Mouse (Mus musculus): ENCODE data around the gene Hoxc9. TPM values are rescaled to one million over a fixed set of nuclear protein-coding genes. Genes with fewer than 3 reads are reported as not detected.

Hoxc9 gene
- polyA plus RNA-seq, 1 experiment from 2014 or later = 0.30 TPM

DNA sequence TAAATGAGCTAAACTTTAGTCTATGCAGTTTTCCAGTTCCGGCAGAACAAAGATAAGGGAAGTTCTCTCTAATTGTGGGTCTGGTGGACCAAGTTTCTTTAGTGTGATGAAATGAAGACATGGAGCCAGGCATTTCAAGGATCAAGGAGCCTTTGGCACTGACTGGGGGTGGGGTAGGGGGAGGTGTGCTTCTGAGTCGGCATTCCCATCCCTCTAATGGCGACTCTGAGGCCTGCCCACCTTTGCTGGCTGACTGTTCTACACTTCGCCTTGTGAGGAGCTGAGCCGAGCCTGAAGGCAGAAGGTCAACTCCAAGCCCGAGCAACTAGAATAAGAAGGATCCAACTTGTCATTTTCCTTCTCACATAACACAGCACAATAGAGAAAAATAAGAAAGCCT lies 14.5 kb upstream of the Hoxc9 start:
- 2% methylated on average over 6 of the region's 6 CpGs for WGBS
- no peak for ATAC-seq (ENCODE audit: low FRiP score, low read depth)
- Histone ChIP-seq H3K36me3 (no peaks in the 10 kb centered on the region), H3K9ac (no peak overlapping the region), H3K4me1 (replicated peaks) (no peaks in the 10 kb centered on the region), H3K4me3 (no peak overlapping the region), H3K9me3 (no peaks in the 10 kb centered on the region), H3K27me3 (peaks cover 94% of the 10 kb centered on the region), H3K4me2 (no peak overlapping the region), H3K27ac (replicated peaks) (no peak overlapping the region)

DNA sequence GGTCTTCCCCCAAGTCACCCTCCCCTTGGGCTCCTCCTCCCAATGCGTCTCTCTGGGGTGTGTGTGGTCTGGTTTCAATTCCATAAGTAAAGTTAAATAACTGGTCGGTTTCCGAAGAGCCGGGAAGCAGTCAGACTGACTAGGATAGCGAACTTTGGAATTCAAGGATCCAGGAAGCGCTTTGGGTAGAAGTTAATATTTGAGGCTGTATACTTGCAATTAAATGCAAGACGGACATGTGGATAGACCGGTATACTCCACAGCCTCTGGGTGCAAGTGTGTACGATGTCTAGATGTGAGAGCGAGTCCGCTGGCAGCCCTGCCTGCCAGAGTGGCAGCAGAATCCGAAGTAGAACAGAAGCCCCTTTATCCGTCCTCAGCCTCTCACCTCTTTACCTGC lies 13.7 kb upstream of the Hoxc9 start:
- no peak overlapping the region for H3K9ac ChIP-seq
- no peak overlapping the region for H3K27ac ChIP-seq (replicated peaks)
- H3K4me2 ChIP-seq = no peak overlapping the region
- 3% methylated on average over 13 of the region's 13 CpGs for WGBS
- no peak overlapping the region for H3K4me3 ChIP-seq
- H3K9me3 ChIP-seq = no peaks in the 10 kb centered on the region
- H3K27me3 ChIP-seq = peaks cover 94% of the 10 kb centered on the region
- no peaks in the 10 kb centered on the region for H3K4me1 ChIP-seq (replicated peaks)
- ATAC-seq (ENCODE audit: low FRiP score, low read depth) = no peak
- no peaks in the 10 kb centered on the region for H3K36me3 ChIP-seq

DNA sequence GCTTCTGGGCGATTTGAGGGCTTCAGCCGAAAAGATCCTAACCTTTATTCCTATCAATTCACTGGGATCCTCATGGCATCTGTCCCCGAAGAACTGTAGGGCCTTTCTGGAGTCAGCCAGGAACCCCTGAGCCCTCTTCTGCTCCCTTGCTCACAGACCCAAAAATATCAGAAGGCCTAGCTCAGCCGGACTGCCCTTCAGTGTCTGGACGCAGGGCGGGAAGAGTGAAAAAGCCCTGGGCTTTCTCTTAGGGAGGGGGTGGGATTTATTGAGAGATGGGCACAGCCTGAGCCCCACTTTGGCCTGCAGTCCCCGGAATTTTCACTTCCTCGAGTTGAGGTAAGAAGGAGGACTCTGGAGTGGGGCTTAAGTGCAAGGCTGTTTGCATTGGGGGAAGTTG lies 13.0 kb upstream of the Hoxc9 start:
- H3K9me3 ChIP-seq = no peaks in the 10 kb centered on the region
- H3K4me1 ChIP-seq (replicated peaks) = no peaks in the 10 kb centered on the region
- 5% methylated on average over 8 of the region's 8 CpGs for WGBS
- no peak overlapping the region for H3K27ac ChIP-seq (replicated peaks)
- H3K4me3 ChIP-seq = no peak overlapping the region
- no peak for ATAC-seq (ENCODE audit: low FRiP score, low read depth)
- H3K27me3 ChIP-seq = peaks cover 93% of the 10 kb centered on the region
- no peak overlapping the region for H3K9ac ChIP-seq
- H3K4me2 ChIP-seq = no peak overlapping the region
- H3K36me3 ChIP-seq = no peaks in the 10 kb centered on the region

DNA sequence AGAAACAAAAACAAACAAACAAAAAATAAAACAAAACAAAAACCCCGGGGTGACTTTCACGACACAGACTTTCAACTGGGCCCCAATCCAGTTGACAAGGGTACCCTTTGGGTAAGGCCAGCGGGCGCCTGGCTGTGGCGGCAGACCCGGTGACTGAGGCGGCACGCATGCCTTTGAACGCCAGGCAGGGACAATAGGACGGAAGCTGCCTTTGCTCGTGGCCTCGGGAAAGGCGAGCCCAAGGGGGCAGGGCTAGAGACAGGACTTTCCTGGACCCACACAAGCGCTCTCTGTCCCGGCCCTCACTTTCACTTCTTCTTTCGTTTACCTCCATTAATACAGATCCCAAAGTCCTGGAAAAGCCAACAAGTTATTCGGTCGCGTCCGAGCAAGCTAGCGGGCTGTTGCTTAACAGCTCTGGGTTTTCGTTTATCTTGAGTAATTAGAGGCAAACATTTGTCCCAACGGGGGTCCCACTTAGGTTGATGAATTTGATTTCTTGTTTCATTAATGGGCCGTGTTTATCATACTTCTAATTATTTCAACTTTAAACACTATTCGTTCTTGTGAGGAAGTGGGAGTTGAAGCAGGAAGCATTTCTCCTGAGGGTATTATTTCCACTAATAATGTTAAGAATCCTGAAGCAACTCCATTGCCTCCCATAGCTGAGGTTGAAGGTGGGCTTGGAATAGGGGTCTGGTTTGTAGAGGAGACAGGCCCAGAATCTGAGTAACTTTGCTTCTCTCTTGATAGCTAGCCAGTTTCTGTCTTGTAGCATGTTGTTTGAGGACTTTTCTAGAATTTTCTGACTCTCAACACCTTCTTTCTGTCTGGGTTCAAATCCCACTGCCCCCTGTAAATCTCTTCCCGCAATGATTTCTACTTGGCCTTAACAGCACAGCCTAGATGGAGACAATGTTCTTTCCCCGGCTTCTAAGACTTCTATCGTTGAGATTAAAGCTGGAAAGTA lies 12.3 kb upstream of the Hoxc9 start:
- Histone ChIP-seq H3K9ac (no peak overlapping the region), H3K27me3 (peaks cover 92% of the 10 kb centered on the region), H3K9me3 (no peaks in the 10 kb centered on the region), H3K4me3 (no peak overlapping the region), H3K4me2 (no peak overlapping the region), H3K4me1 (replicated peaks) (no peaks in the 10 kb centered on the region), H3K36me3 (no peaks in the 10 kb centered on the region), H3K27ac (replicated peaks) (no peak overlapping the region)
- 2% methylated on average over 28 of the region's 28 CpGs for WGBS
- ATAC-seq (ENCODE audit: low FRiP score, low read depth) = no peak

DNA sequence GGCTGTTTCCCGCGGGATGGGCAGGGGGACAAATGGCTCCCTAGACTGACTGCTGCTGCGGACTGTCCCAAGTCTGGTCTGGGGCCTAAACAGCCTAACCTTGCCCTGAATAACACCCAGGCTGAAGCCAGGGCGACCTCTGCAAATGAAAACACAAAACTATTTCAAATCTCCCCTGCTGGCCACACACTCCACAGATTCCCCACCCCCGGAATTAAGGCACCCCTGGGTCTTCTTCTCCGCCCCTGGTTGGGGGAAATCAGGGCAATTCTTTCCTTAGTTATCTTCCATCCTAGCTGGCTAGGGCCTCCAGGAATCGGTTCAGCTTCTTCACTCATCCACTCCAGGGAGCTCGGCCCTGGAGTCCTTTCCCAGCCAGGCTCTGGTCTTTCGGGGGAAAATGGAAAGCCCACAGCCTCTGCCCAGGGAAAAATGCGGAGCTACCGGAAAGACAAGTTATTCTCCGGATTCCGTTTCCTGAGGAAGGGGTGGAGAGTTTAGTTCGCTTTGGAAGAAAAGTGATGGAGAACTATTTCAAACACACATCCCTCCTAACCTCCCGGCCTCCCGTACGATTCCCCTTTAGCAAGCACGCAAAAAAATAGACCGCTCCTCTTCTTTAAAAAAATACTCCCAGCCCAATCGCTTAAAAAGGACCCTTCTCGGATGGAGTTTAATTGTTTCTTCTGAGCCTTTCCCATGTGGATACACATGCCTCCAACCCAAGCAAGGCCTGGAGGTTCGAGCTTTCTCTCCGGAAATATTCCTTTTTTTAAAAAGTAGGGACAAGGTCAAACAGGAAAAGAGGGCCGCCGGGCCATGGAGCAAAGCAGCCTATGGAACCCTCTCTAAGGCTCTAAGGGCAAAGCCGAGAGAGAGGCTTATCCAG lies 11.0 kb upstream of the Hoxc9 start:
- no peak overlapping the region for H3K4me3 ChIP-seq

DNA sequence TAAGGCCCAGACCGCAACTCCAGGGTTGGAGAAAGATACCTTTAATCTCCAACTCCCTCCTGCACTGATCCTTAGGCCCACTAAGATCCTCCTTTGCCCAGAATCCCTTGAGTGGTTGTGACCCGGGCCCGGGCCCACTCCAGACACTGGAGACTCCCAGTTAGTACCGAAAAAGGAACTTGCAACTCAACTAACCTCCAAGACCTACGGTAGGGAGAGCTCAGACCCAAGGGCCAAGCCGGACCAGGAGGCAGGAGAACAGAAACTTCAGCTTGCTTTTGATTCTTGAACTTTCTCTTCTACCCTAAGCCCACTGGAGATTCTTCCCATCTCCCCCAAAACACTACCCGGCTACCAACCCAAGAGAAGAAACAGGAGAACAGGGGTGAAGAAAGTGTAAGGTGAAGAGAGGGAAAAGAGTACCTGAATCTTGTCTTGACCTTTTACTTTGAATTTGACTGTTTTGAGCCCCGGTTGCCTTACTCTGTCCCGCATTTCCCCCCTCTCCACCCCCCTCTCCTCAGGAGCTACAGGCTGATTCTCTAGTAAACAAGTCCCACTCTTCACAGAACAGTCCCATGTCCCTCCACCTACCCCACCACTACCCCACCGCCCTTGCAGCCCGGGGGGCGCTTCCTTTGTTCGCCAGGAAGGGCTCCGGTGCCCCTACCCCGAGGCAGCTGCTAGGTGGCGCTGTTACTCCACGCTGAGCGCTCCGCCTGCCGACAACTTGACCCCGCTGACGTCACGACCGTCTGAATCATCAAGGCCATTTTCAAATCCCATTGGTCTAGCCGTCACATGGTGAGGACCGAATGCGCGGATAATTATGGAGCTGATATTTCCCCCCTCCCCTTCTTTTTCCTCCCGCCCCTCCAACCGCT lies 10.1 kb upstream of the Hoxc9 start:
- Histone ChIP-seq H3K4me3 (0 out of 2 replicates have a peak overlapping the region, but pooled peaks have one; percentile 2), H3K27ac (replicated peaks) (no peak overlapping the region), H3K9ac (no peak overlapping the region), H3K27me3 (peaks cover 96% of the 10 kb centered on the region), H3K9me3 (no peaks in the 10 kb centered on the region), H3K36me3 (no peaks in the 10 kb centered on the region), H3K4me2 (peak overlapping the region; percentile 18; the same call in 1 of the 2 replicates), H3K4me1 (replicated peaks) (no peaks in the 10 kb centered on the region)
- WGBS = 3% methylated on average over 29 of the region's 30 CpGs
- ATAC-seq (ENCODE audit: low FRiP score, low read depth) = no peak

More for the DNA sequence above, 11.0 kb upstream of the Hoxc9 start:
- WGBS = 4% methylated on average over 26 of the region's 26 CpGs
- no peak overlapping the region for H3K27ac ChIP-seq (replicated peaks)
- no peak overlapping the region for H3K9ac ChIP-seq
- no peaks in the 10 kb centered on the region for H3K9me3 ChIP-seq
- peaks cover 95% of the 10 kb centered on the region for H3K27me3 ChIP-seq
- no peaks in the 10 kb centered on the region for H3K4me1 ChIP-seq (replicated peaks)
- no peaks in the 10 kb centered on the region for H3K36me3 ChIP-seq
- no peak for ATAC-seq (ENCODE audit: low FRiP score, low read depth)
- H3K4me2 ChIP-seq = no peak overlapping the region

DNA sequence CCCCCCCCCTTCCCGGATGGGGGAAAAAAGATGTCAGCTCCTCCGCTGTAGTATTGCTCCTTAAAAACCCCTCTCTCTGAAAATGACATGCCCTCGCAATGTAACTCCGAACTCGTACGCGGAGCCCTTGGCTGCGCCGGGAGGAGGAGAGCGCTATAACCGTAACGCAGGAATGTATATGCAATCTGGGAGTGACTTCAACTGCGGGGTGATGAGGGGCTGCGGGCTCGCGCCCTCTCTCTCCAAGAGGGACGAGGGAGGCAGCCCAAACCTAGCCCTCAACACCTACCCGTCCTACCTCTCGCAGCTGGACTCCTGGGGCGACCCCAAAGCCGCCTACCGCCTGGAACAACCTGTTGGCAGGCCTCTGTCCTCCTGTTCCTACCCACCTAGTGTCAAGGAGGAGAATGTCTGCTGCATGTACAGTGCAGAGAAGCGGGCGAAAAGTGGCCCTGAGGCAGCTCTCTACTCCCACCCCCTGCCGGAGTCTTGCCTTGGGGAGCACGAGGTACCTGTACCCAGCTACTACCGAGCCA lies 9.4 kb upstream of the Hoxc9 start, which contains the start of gene Hoxc10:
Gene Hoxc10, plus strand, starts transcription at position 21 of the 536 bp plus-strand sequence.
- H3K4me2 ChIP-seq = peak within 1 kb of the TSS; percentile 18; the same call in 1 of the 2 replicates
- WGBS = 4% methylated on average over 27 of the region's 27 CpGs
- no peaks in the 10 kb centered on the region for H3K4me1 ChIP-seq (replicated peaks)
- no peak within 1 kb of the TSS for H3K9ac ChIP-seq
- 0 out of 2 replicates have a peak within 1 kb of the TSS, but pooled peaks have one; percentile 2 for H3K4me3 ChIP-seq
- H3K27me3 ChIP-seq = peaks cover 96% of the 10 kb centered on the region
- no peak within 1 kb of the TSS for H3K27ac ChIP-seq (replicated peaks)
- ATAC-seq (ENCODE audit: low FRiP score, low read depth) = no peak
- H3K36me3 ChIP-seq = no peaks in the 10 kb centered on the region
- H3K9me3 ChIP-seq = no peaks in the 10 kb centered on the region

DNA sequence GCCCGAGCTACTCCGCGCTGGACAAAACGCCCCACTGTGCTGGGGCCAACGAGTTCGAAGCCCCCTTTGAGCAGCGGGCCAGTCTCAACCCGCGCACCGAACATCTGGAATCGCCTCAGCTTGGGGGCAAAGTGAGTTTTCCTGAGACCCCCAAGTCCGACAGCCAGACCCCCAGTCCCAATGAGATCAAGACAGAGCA lies 9.0 kb upstream of the Hoxc9 start, which contains the start of gene Hoxc5:
Gene Hoxc5, plus strand, starts transcription at position 132 of the 199 bp plus-strand sequence.
- no peak within 1 kb of the TSS for H3K9ac ChIP-seq
- no peaks in the 10 kb centered on the region for H3K4me1 ChIP-seq (replicated peaks)
- H3K27me3 ChIP-seq = peaks cover 97% of the 10 kb centered on the region
- H3K4me3 ChIP-seq = 0 out of 2 replicates have a peak within 1 kb of the TSS, but pooled peaks have one; percentile 2
- no peaks in the 10 kb centered on the region for H3K36me3 ChIP-seq
- no peaks in the 10 kb centered on the region for H3K9me3 ChIP-seq
- 3% methylated on average over 12 of the region's 12 CpGs for WGBS
- H3K4me2 ChIP-seq = peak within 1 kb of the TSS; percentile 18; the same call in 1 of the 2 replicates
- no peak within 1 kb of the TSS for H3K27ac ChIP-seq (replicated peaks)
- no peak for ATAC-seq (ENCODE audit: low FRiP score, low read depth)

DNA sequence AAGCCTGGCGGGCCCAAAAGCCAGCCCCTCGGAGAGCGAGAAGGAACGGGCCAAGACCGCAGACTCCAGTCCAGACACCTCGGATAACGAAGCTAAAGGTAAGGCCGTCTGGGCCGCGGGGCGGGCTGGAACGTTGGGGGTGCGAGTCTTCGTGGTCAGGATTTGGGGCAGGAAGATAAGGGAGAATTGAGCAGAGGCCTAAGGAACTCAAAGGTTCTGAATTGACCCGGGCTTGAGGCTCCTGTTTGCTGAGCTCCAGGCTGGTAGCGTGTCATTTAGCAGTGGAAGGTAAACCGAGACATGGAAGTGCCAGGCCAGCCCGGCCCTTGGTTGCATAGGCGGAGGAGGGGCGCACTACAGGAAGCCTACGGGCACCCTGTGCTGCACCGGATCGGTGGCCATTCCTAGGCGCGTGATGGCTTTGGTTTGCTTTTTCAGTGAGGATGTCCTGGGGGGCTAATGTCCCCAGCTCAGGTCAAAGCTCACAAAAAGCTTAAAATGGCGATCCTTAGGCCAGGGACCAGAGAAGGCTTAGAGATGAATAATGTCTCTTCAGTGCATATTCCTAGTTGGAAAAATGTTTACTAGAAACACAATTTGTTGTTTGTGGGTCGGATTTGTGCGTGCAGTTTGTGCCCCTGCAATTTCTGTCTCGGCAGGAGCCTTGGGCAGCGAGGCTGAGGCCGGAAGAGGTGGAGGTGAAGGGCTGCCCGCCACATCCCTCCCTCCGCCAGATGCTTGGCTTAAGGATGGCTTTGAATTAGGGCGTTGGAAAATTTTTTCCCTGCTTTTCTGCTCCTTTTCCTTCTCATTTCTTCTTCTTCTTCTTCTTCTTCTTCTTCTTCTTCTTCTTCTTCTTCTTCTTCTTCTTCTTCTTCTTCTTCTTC lies 8.5 kb upstream of the Hoxc9 start:
- Histone ChIP-seq H3K9ac (no peak overlapping the region), H3K9me3 (no peaks in the 10 kb centered on the region), H3K4me2 (no peak overlapping the region), H3K27me3 (peaks cover 97% of the 10 kb centered on the region), H3K4me3 (no peak overlapping the region), H3K27ac (replicated peaks) (no peak overlapping the region), H3K4me1 (replicated peaks) (no peaks in the 10 kb centered on the region), H3K36me3 (no peaks in the 10 kb centered on the region)
- no peak for ATAC-seq (ENCODE audit: low FRiP score, low read depth)
- 3% methylated on average over 34 of the region's 34 CpGs for WGBS

DNA sequence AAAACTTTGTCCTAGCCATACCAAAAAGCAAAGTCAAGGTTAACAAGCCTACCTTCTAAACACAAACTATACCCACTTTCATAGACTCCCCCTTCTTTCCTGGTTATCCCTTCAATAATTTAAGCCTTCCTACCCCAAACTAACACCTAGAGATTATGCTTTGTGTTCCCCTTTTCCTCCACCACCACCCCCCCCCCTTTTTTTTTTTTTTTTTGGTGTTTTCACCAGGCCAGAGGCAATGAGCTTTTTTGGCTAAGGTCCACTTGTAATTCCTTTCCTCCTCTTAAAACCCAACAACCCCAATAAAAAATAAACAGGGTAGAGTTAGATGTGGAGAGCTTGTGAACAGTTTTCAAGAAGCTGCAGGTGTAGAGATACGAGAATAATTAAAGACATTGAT lies 6.9 kb upstream of the Hoxc9 start:
- Histone ChIP-seq H3K9ac (no peak overlapping the region), H3K27ac (replicated peaks) (no peak overlapping the region), H3K4me3 (no peak overlapping the region), H3K9me3 (no peaks in the 10 kb centered on the region), H3K4me2 (no peak overlapping the region), H3K36me3 (no peaks in the 10 kb centered on the region), H3K27me3 (peaks cover 97% of the 10 kb centered on the region), H3K4me1 (replicated peaks) (no peaks in the 10 kb centered on the region)
- WGBS = 28% methylated on average over 1 of the region's 1 CpGs
- ATAC-seq (ENCODE audit: low FRiP score, low read depth) = no peak
